Mouse (Mus musculus) limb, embryonic 12.5 days (tissue): ENCODE measurements around the gene Plch2. TPM values are rescaled to one million over a fixed set of nuclear protein-coding genes. Genes with fewer than 3 reads are reported as not detected.
"Not testable (repeated sequence)": the region's sequence is repeated elsewhere in the genome, so short reads cannot be mapped to it uniquely, and the experiment has no call there.

Experiments
- ATAC-seq: fragments of 200-750 bp; cut with Nextera tagmentation; 2 replicates; pipeline ENCODE4 v1.8.0; 2017; ENCODE audit warnings: low read depth, moderate TSS enrichment; ENCODE audit not compliant: insufficient number of reproducible peaks, insufficient read depth, low FRiP score, low TSS enrichment
- H3K27ac ChIP-seq: fragments of 300-500 bp; sonication (generic); 2 replicates; pipeline ENCODE4 v1.5.1; 2016; ENCODE audit warnings: mild to moderate bottlenecking, moderate library complexity
- H3K27me3 ChIP-seq: fragments of 300-500 bp; sonication (generic); 2 replicates; pipeline ENCODE4 v1.6.1; 2016; ENCODE audit warnings: mild to moderate bottlenecking, moderate library complexity
- H3K36me3 ChIP-seq: fragments of 300-500 bp; sonication (generic); 2 replicates; pipeline ENCODE4 v1.6.1; 2016; ENCODE audit warnings: mild to moderate bottlenecking, moderate library complexity
- H3K4me1 ChIP-seq: fragments of 300-500 bp; sonication (generic); replicated peaks from 2 replicates; pipeline ENCODE4 v1.6.1; 2016
- H3K4me2 ChIP-seq: fragments of 300-500 bp; sonication (generic); 2 replicates; pipeline ENCODE4 v1.6.1; 2016; ENCODE audit warnings: mild to moderate bottlenecking, moderate library complexity
- H3K4me3 ChIP-seq: fragments of 300-500 bp; sonication (generic); replicated peaks from 2 replicates; pipeline ENCODE4 v1.5.1; 2016; ENCODE audit warnings: mild to moderate bottlenecking
- H3K9ac ChIP-seq: fragments of 300-500 bp; sonication (generic); replicated peaks from 2 replicates; pipeline ENCODE4 v1.6.1; 2016; ENCODE audit warnings: mild to moderate bottlenecking, moderate library complexity
- H3K9me3 ChIP-seq: fragments of 300-500 bp; sonication (generic); 2 replicates; pipeline ENCODE4 v1.6.1; 2016; ENCODE audit warnings: mild to moderate bottlenecking, moderate library complexity
- WGBS: fragments of 180-500 bp; shearing (Covaris S2); methylation state at CpG from one replicate; pipeline ENCODE4 v1.1.7; 2016; 5-methylcytosine and 5-hydroxymethylcytosine counted together
- polyA plus RNA-seq: library from polyadenylated mRNA; unstranded; fragments of >200 nt; fragmentation: Nextera tagmentation; extraction: Ambion mirVana; gene quantifications from 2 replicates; pipeline ENCODE4 v1.2.1, GENCODE M21; 2016

The Plch2 gene
- polyA plus RNA-seq, 1 experiment from 2014 or later, result 2.3 TPM

GRCm38 (mm10) chr4:155089241-155089640 is 32.7 kb upstream of the Plch2 start:
- peaks cover 23% of the 10 kb centered on the region for H3K36me3 ChIP-seq
- H3K4me2 ChIP-seq, result no peak overlapping the region
- no peaks in the 10 kb centered on the region for H3K27me3 ChIP-seq
- no peaks in the 10 kb centered on the region for H3K9me3 ChIP-seq
- H3K27ac ChIP-seq, result no peak overlapping the region
- WGBS, result 89% methylated on average over 5 of the region's 5 CpGs
- no peak for ATAC-seq
- H3K4me3 ChIP-seq, result no peak overlapping the region
- H3K9ac ChIP-seq, result no peak overlapping the region
- peaks cover 21% of the 10 kb centered on the region for H3K4me1 ChIP-seq

GRCm38 (mm10) chr4:155086108-155087024 is 29.8 kb upstream of the Plch2 start, which contains the start of the genes Rer1 and Morn1:
Gene Rer1, minus strand, starts transcription at chr4:155086382.
Gene Morn1, plus strand, starts transcription at chr4:155086577.
- WGBS, result under 1% methylated on average over 85 of the region's 85 CpGs
- peaks cover 49% of the 10 kb centered on the region for H3K36me3 ChIP-seq
- peak within 1 kb of the TSS; percentile 94 for H3K9ac ChIP-seq

GRCm38 (mm10) chr4:155085206-155086107 is 28.9 kb upstream of the Plch2 start:
- H3K4me3 ChIP-seq, result peak overlapping the region; percentile 96
- H3K9me3 ChIP-seq, result no peaks in the 10 kb centered on the region
- peak overlapping the region; percentile 91 for H3K4me2 ChIP-seq
- ATAC-seq, result no peak; the same call in none of the 2 replicates
- peak overlapping the region; percentile 94 for H3K9ac ChIP-seq
- no peaks in the 10 kb centered on the region for H3K27me3 ChIP-seq
- H3K4me1 ChIP-seq, result peaks cover 27% of the 10 kb centered on the region
- H3K27ac ChIP-seq, result peak overlapping the region; percentile 92
- 6% methylated on average over 35 of the region's 35 CpGs for WGBS
- peaks cover 50% of the 10 kb centered on the region for H3K36me3 ChIP-seq

More at GRCm38 (mm10) chr4:155086108-155087024, 29.8 kb upstream of the Plch2 start, which contains the start of the genes Rer1 and Morn1:
- Histone ChIP-seq H3K4me2 (peak within 1 kb of the TSS; percentile 91), H3K9me3 (no peaks in the 10 kb centered on the region), H3K4me3 (peak within 1 kb of the TSS; percentile 96), H3K27ac (peak within 1 kb of the TSS; percentile 92), H3K27me3 (no peaks in the 10 kb centered on the region), H3K4me1 (peaks cover 27% of the 10 kb centered on the region)
- ATAC-seq, result peak; percentile 94

- Histone ChIP-seq H3K27me3 (no peaks in the 10 kb centered on the region), H3K4me3 (no peak overlapping the region), H3K4me2 (peak overlapping the region; percentile 91; the same call in 1 of the 2 replicates), H3K9ac (peak overlapping the region; percentile 94; the same call in 1 of the 2 replicates), H3K27ac (no peak overlapping the region), H3K4me1 (peaks cover 27% of the 10 kb centered on the region), H3K9me3 (no peaks in the 10 kb centered on the region), H3K36me3 (peaks cover 52% of the 10 kb centered on the region)
- WGBS, result 87% methylated on average over 7 of the region's 7 CpGs
- ATAC-seq, result no peak
These were observed 27.8 kb upstream of the Plch2 start for GRCm38 (mm10) chr4:155084351-155084750.

- H3K27ac ChIP-seq, result no peak overlapping the region
- no peak overlapping the region for H3K9ac ChIP-seq
- WGBS, result 88% methylated on average over 4 of the region's 4 CpGs
- no peaks in the 10 kb centered on the region for H3K27me3 ChIP-seq
- peaks cover 27% of the 10 kb centered on the region for H3K4me1 ChIP-seq
- H3K4me2 ChIP-seq, result no peak overlapping the region
- peaks cover 50% of the 10 kb centered on the region for H3K36me3 ChIP-seq
- H3K4me3 ChIP-seq, result no peak overlapping the region
- ATAC-seq, result no peak
- no peaks in the 10 kb centered on the region for H3K9me3 ChIP-seq
These were observed 27.0 kb upstream of the Plch2 start for GRCm38 (mm10) chr4:155083553-155083952.

GRCm38 (mm10) chr4:155079666-155080065 is 23.1 kb upstream of the Plch2 start:
- Histone ChIP-seq H3K4me3 (no peak overlapping the region), H3K27ac (no peak overlapping the region), H3K9ac (no peak overlapping the region), H3K9me3 (no peaks in the 10 kb centered on the region), H3K4me1 (peaks cover 10% of the 10 kb centered on the region), H3K27me3 (no peaks in the 10 kb centered on the region), H3K36me3 (peaks cover 86% of the 10 kb centered on the region), H3K4me2 (no peak overlapping the region)
- WGBS, result 86% methylated on average over 6 of the region's 6 CpGs
- no peak for ATAC-seq

- H3K27me3 ChIP-seq, H3K4me1 ChIP-seq, H3K4me2 ChIP-seq, H3K27ac ChIP-seq, H3K9me3 ChIP-seq, H3K9ac ChIP-seq, ATAC-seq, H3K4me3 ChIP-seq: not testable (repeated sequence)
- 92% methylated on average over 10 of the region's 10 CpGs for WGBS
- peaks cover 92% of the 10 kb centered on the region for H3K36me3 ChIP-seq
These were observed 22.2 kb upstream of the Plch2 start for GRCm38 (mm10) chr4:155078808-155079207.

GRCm38 (mm10) chr4:155076677-155077076 is 20.1 kb upstream of the Plch2 start:
- no peak for ATAC-seq
- no peak overlapping the region for H3K9ac ChIP-seq
- H3K9me3 ChIP-seq, result no peaks in the 10 kb centered on the region
- no peak overlapping the region for H3K4me3 ChIP-seq
- no peak overlapping the region for H3K4me2 ChIP-seq
- peaks cover 92% of the 10 kb centered on the region for H3K36me3 ChIP-seq
- no peak overlapping the region for H3K27ac ChIP-seq
- H3K4me1 ChIP-seq, result no peaks in the 10 kb centered on the region
- H3K27me3 ChIP-seq, result no peaks in the 10 kb centered on the region
- 94% methylated on average over 9 of the region's 9 CpGs for WGBS

GRCm38 (mm10) chr4:155075813-155076212 is 19.2 kb upstream of the Plch2 start:
- Histone ChIP-seq H3K27ac (no peak overlapping the region), H3K4me1 (no peaks in the 10 kb centered on the region), H3K4me2 (no peak overlapping the region), H3K9me3 (no peaks in the 10 kb centered on the region), H3K4me3 (no peak overlapping the region), H3K9ac (no peak overlapping the region), H3K36me3 (peaks cover 94% of the 10 kb centered on the region), H3K27me3 (no peaks in the 10 kb centered on the region)
- 92% methylated on average over 2 of the region's 2 CpGs for WGBS
- ATAC-seq, result no peak

GRCm38 (mm10) chr4:155075137-155075536 is 18.6 kb upstream of the Plch2 start:
- H3K9ac ChIP-seq, result no peak overlapping the region
- H3K9me3 ChIP-seq, result no peaks in the 10 kb centered on the region
- H3K4me1 ChIP-seq, result no peaks in the 10 kb centered on the region
- ATAC-seq, result no peak
- WGBS, result 87% methylated on average over 9 of the region's 9 CpGs
- H3K4me2 ChIP-seq, result no peak overlapping the region
- H3K27ac ChIP-seq, result no peak overlapping the region
- H3K4me3 ChIP-seq, result no peak overlapping the region
- H3K27me3 ChIP-seq, result no peaks in the 10 kb centered on the region
- H3K36me3 ChIP-seq, result peaks cover 94% of the 10 kb centered on the region

- Histone ChIP-seq H3K4me2 (no peak overlapping the region), H3K36me3 (peaks cover 94% of the 10 kb centered on the region)
- no peak for ATAC-seq
These were observed 17.8 kb upstream of the Plch2 start for GRCm38 (mm10) chr4:155074418-155074817.

More at GRCm38 (mm10) chr4:155074418-155074817, 17.8 kb upstream of the Plch2 start:
- Histone ChIP-seq H3K9ac (no peak overlapping the region), H3K4me1 (no peaks in the 10 kb centered on the region), H3K9me3 (no peaks in the 10 kb centered on the region), H3K27me3 (no peaks in the 10 kb centered on the region), H3K4me3 (no peak overlapping the region), H3K27ac (no peak overlapping the region)
- 85% methylated on average over 9 of the region's 9 CpGs for WGBS
